Mouse (Mus musculus): ENCODE data around the gene E2f4.

Gene E2f4

GRCm38 (mm10) chr8:105297511-105298192, at the start of gene E2f4:
TSS of gene E2f4 (plus strand) at chr8:105297663.
- peak; percentile 96 for DNase-seq (ENCODE audit: low spot score)

- DNase-seq (ENCODE audit: low spot score), result no peak
These were observed 45.5 kb upstream of the E2f4 start for GRCm38 (mm10) chr8:105251954-105252353.

- DNase-seq (ENCODE audit: low spot score), result no peak
These were observed 44.6 kb upstream of the E2f4 start for GRCm38 (mm10) chr8:105252680-105253537.

- no peak for DNase-seq (ENCODE audit: low spot score)
These were observed 43.7 kb upstream of the E2f4 start for GRCm38 (mm10) chr8:105253766-105254151.

GRCm38 (mm10) chr8:105254152-105254965, 43.1 kb upstream of the E2f4 start:
- DNase-seq (ENCODE audit: low spot score), result peak; percentile 94

GRCm38 (mm10) chr8:105254966-105255350, 42.5 kb upstream of the E2f4 start, which contains the start of gene B3gnt9:
TSS of gene B3gnt9 (minus strand) at chr8:105255153.
- DNase-seq (ENCODE audit: low spot score), result peak; percentile 59

- no peak for DNase-seq (ENCODE audit: low spot score)
These were observed 39.9 kb upstream of the E2f4 start for GRCm38 (mm10) chr8:105257318-105258114.

DNA sequence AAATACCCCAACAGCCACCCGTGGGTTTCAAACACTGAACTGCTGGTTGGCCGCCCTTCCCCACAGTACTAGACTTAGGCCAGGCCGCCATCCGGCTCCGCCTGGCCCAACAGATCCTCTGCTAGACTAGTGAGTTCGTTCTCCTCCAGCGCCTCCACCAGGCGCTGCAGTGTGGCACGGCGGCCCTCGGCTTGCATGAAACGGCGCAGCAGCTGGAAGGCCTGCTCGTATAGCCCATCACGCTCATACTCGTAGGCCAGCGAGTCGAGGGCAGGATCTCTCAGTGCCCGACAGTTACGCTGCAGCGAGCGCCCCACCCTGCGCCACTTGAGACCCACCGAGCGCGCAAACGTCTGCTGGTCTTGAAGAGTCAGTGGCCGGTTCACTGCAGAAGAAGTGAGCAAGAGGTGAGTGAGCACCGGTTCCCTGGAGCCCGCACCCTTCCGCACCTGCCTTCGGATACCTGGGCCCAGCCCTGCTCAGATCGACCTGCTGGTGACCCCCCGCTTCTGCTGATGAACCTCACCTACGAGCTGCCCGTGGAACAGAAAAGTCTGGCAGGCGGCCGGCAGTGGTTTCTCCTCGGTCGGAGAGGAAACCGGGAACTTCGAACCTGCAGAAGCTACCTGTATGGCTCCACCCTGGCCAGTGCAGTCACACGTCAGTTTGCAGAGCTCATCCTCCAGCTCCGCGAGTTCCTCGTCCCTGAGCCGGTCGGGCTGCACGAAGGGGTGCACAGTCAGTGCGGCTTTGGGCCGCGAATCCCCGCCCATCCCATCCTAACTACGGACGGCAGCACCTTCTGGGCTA, 38.3 kb upstream of the E2f4 start:
- peak; percentile 65 for DNase-seq (ENCODE audit: low spot score)

- peak; percentile 86 for DNase-seq (ENCODE audit: low spot score)
These were observed 37.6 kb upstream of the E2f4 start for GRCm38 (mm10) chr8:105259721-105260320.

DNA sequence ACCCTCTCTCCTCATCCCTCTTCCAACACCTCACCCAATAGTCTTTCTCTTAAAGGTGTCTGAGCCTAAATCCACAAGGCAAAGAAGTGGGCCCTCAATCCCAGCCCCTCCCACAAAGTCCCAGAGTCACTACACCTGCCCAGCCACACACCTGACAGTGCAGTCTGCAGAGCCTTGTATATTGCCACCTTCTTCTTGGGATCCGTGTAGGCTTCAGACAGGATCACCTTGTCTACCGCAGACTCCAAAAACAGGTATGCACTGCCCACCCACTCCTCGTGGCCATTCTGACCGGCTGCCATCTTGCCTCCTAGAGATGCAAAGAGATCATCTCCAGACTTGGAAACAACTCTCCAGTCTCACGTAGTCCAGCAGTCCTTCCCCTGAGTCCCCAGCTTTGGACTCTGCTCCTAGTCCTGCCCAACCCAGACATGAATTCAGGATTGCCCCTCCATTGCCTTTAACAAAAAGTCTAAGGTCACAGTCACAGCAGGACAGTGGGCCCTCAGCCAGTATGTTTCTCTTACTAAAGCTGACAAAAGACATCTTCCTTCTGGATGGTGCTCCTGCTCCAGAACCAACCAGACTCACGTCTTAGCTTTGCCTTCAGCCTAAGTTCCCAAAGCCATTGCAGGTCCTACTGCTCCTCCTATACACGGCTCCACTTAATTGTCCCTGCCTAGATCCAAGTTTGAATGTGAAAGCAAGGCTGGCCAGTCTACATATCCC, 36.9 kb upstream of the E2f4 start:
- no peak for DNase-seq (ENCODE audit: low spot score)

- no peak for DNase-seq (ENCODE audit: low spot score)
These were observed 36.0 kb upstream of the E2f4 start for GRCm38 (mm10) chr8:105261326-105261980.

GRCm38 (mm10) chr8:105263244-105263912, 34.1 kb upstream of the E2f4 start:
- no peak for DNase-seq (ENCODE audit: low spot score)

DNA sequence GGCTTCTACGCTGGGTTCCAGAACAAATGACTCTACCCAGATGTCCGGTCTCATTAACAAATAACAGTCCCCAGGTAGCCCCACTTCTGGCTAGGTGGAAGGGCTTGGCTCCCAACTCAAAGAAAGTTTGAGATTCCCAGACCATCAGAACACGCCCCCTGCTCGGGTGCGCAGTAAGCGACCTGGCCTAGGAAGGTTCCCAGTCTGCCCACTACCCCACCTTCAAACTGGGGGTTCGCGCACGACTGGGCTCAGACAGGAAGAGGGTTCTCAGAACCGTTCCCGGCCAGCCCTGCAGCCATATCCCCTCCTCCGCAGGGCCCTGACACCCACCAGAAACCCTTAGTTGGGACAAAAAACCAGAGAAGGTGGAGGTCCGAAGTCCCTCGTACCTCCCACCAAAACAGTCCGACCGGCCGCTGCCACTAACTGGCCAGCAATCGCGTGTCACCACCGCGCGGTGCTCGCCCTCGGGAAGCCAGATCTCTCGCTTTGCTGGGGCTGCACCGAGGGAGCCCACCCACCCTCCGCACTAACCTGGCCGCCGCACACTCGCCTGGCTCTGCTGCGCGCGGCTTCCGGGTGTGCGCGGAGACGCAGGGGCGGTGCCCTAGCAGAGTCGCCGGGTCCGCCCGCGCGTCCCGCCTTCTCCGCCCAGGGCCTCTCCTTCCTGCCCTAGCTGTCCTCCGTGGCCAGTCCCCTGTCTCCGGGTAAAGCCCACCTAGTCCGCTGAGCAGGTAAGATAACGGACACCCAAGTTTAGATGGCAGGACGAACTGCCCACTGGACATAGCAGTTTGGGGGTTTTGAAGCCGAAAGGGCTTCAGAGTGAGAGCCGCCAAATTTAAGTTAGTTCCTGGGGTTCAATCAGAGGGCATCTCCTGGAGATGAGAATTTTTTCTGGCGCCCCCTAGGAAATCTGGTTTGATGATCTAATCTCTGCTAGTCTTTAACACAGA, 33.2 kb upstream of the E2f4 start, which contains the start of the genes Tradd and Fbxl8:
Gene Tradd, minus strand, starts transcription at position 586 of the 959 bp plus-strand sequence.
Gene Fbxl8, plus strand, starts transcription at position 625 of the 959 bp plus-strand sequence.
- peak; percentile 78 for DNase-seq (ENCODE audit: low spot score)

GRCm38 (mm10) chr8:105265128-105265527, 32.3 kb upstream of the E2f4 start:
- DNase-seq (ENCODE audit: low spot score), result peak; percentile 29

DNA sequence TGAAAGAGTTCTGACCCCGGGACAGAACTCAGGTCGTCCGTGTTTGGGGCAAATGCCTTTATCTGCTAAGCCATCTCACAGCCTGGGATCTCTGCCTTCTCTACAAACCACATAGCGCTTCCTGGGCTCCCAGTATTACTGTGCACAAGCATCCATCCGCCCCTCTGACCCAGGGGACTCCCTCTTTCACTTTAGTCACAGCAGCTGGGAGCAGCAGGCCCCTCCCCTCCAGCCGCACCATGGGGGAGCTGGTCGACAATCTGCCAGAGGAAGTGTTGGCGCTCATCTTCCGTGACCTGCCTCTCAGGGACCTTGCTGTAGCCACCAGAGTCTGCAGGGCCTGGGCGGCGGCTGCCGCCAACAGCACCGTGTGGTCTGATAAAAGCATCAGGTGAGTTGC, 30.7 kb upstream of the E2f4 start:
- no peak for DNase-seq (ENCODE audit: low spot score)

DNA sequence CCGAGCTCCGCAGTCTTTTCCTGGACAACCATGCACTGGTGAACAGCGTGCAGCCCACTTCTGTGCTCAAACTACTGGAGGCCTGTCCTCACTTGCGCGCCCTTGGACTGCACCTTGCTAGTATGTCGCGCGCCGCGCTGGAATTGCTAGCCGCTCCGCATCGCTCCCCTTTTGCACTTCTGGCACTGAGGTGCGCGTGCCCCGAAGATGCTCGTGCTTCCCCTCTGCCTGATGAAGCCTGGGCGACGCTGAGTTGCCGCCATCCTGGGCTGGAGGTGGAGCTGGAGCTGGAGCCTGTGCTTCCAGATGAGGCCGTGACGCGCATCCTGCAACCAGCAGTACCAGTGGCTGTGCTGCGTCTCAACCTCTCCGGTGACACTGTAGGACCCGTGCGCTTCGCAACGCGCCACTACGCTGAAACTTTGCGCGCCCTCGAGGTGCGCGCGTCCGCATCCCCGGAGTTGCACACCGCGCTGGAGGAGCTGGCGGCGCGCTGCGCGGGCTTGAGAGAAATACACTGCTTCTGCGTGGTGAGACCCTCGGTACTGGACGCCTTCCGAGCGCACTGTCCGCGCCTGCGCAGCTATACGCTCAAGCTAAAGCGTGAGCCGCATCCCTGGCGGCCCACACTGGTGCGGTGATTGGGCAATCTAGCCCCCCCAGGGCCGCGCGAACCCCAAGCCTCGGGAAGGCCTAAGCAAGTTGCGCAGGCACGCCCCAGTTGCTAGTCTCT, 29.0 kb upstream of the E2f4 start:
- DNase-seq (ENCODE audit: low spot score), result peak; percentile 82

Measured in embryo, embryonic 10.5 days (tissue).